Mouse (Mus musculus) intestine, embryonic 15.5 days (tissue): ENCODE measurements at regions not wholly inside any gene's neighbourhood (a gene's known extent, or its start where the extent isn't known, plus 50 kb on each side); places are given as distances from the start of the nearest gene placed in this dataset.

Source experiments
- ATAC-seq: fragments of 200-750 bp; cut with Nextera tagmentation; 2 replicates; pipeline ENCODE4 v1.8.0; 2017; ENCODE audit warnings: moderate TSS enrichment, moderate library complexity
- H3K27ac ChIP-seq: fragments of 300-500 bp; sonication (generic); 2 replicates; pipeline ENCODE4 v1.5.1; 2015; ENCODE audit warnings: mild to moderate bottlenecking, inconsistent platforms
- H3K27me3 ChIP-seq: fragments of 300-500 bp; sonication (generic); replicated peaks from 2 replicates; pipeline ENCODE4 v1.6.1; 2015; ENCODE audit warnings: inconsistent platforms
- H3K36me3 ChIP-seq: fragments of 300-500 bp; sonication (generic); 2 replicates; pipeline ENCODE4 v1.6.1; 2015; ENCODE audit warnings: inconsistent platforms
- H3K4me1 ChIP-seq: fragments of 300-500 bp; sonication (generic); replicated peaks from 2 replicates; pipeline ENCODE4 v1.6.1; 2015; ENCODE audit warnings: inconsistent platforms
- H3K4me2 ChIP-seq: fragments of 300-500 bp; sonication (generic); replicated peaks from 2 replicates; pipeline ENCODE4 v1.6.1; 2015; ENCODE audit warnings: mild to moderate bottlenecking, inconsistent platforms
- H3K4me3 ChIP-seq: fragments of 300-500 bp; sonication (generic); replicated peaks from 2 replicates; pipeline ENCODE4 v1.5.1; 2015; ENCODE audit warnings: inconsistent platforms
- H3K9ac ChIP-seq: fragments of 300-500 bp; sonication (generic); 2 replicates; pipeline ENCODE4 v1.6.1; 2015; ENCODE audit warnings: inconsistent platforms
- H3K9me3 ChIP-seq: fragments of 300-500 bp; sonication (generic); 2 replicates; pipeline ENCODE4 v1.6.1; 2016; ENCODE audit warnings: inconsistent platforms
- WGBS: fragments of 180-500 bp; shearing (Covaris S2); methylation state at CpG from one replicate; pipeline ENCODE4 v1.1.7; 2015; 5-methylcytosine and 5-hydroxymethylcytosine counted together

- Histone ChIP-seq H3K27ac (no peak overlapping the region), H3K27me3 (no peaks in the 10 kb centered on the region), H3K36me3 (no peaks in the 10 kb centered on the region), H3K4me2 (no peak overlapping the region), H3K9ac (no peak overlapping the region), H3K4me3 (no peak overlapping the region), H3K9me3 (no peaks in the 10 kb centered on the region), H3K4me1 (no peaks in the 10 kb centered on the region)
- 76% methylated on average over 2 of the region's 2 CpGs for WGBS
- no peak for ATAC-seq
Measured at GRCm38 (mm10) chr4:89438665-89439064, 127.8 kb upstream of the Cdkn2b start.

- 86% methylated on average over 3 of the region's 3 CpGs for WGBS
- Histone ChIP-seq H3K9ac (no peak overlapping the region), H3K27me3 (no peaks in the 10 kb centered on the region), H3K4me1 (no peaks in the 10 kb centered on the region), H3K27ac (no peak overlapping the region), H3K4me2 (no peak overlapping the region), H3K4me3 (no peak overlapping the region), H3K36me3 (no peaks in the 10 kb centered on the region), H3K9me3 (no peaks in the 10 kb centered on the region)
- ATAC-seq = no peak
Measured at GRCm38 (mm10) chr4:89436764-89437163, 125.9 kb upstream of the Cdkn2b start.

DNA sequence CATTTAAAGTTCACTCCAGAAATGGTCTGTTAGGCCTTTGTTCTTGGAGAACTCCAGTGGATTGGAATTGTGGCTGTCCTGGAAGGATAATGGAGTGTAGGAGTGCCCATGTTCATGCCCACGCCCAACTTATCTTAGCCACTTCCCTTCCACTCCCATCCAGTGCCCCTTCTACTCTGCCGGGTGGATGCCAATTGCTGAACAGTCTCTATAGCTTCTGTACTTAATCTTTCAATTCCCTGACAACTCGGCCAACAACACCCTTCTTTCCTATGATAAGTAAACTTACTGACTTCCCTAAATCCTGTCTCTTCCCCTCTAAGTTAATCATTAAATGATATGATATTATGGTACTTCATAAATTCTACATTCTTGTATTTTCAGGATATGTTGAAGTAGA is 123.3 kb upstream of the Cdkn2b start:
- peak; percentile 45 for ATAC-seq
- Histone ChIP-seq H3K27me3 (no peaks in the 10 kb centered on the region), H3K4me1 (no peaks in the 10 kb centered on the region), H3K36me3 (no peaks in the 10 kb centered on the region), H3K9me3 (no peaks in the 10 kb centered on the region), H3K9ac (no peak overlapping the region), H3K27ac (peak overlapping the region; percentile 36; the same call in 1 of the 2 replicates), H3K4me2 (no peak overlapping the region), H3K4me3 (no peak overlapping the region)
- WGBS = 54% methylated on average over 3 of the region's 3 CpGs

GRCm38 (mm10) chr4:89433528-89433927 is 122.7 kb upstream of the Cdkn2b start:
- peak; percentile 83 for ATAC-seq
- Histone ChIP-seq H3K27ac (no peak overlapping the region), H3K36me3 (no peaks in the 10 kb centered on the region), H3K4me2 (no peak overlapping the region), H3K4me1 (no peaks in the 10 kb centered on the region), H3K27me3 (no peaks in the 10 kb centered on the region), H3K9me3 (no peaks in the 10 kb centered on the region), H3K4me3 (no peak overlapping the region), H3K9ac (no peak overlapping the region)
- WGBS = 37% methylated on average over 5 of the region's 5 CpGs

GRCm38 (mm10) chr4:89431520-89431919 is 120.7 kb upstream of the Cdkn2b start:
- H3K27me3 ChIP-seq = no peaks in the 10 kb centered on the region
- WGBS = 82% methylated on average over 6 of the region's 6 CpGs
- no peak overlapping the region for H3K27ac ChIP-seq
- ATAC-seq = no peak
- no peak overlapping the region for H3K4me2 ChIP-seq
- no peak overlapping the region for H3K4me3 ChIP-seq
- H3K9me3 ChIP-seq = no peaks in the 10 kb centered on the region
- no peaks in the 10 kb centered on the region for H3K36me3 ChIP-seq
- no peak overlapping the region for H3K9ac ChIP-seq
- H3K4me1 ChIP-seq = 0 out of 2 replicates have a peak, but pooled peaks cover 3% of the 10 kb centered on the region

DNA sequence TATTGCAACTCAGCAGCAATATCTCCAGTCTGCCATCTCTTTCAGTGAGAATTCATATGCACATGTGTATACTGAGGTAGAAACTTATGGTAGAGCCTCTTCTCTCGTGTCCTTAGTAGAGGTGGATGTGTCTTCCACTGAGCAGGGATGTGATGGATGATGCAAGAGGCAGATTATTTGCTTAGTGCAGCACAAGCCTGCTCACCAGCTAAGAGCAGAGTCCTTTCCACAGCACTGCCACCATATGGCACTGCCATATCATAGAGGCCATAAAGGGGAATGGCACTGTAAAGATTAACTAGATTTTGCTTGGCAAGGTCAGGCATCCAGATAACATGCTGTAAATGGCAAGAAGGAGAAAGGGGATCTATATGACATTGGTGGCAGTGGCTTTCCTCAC is 117.6 kb upstream of the Cdkn2b start:
- H3K9me3 ChIP-seq = no peaks in the 10 kb centered on the region
- 0 out of 2 replicates have a peak, but pooled peaks cover 3% of the 10 kb centered on the region for H3K4me1 ChIP-seq
- WGBS = 29% methylated on average over 1 of the region's 1 CpGs
- no peaks in the 10 kb centered on the region for H3K36me3 ChIP-seq
- H3K4me2 ChIP-seq = no peak overlapping the region
- H3K4me3 ChIP-seq = no peak overlapping the region
- no peak overlapping the region for H3K9ac ChIP-seq
- peak overlapping the region; percentile 71 for H3K27ac ChIP-seq
- ATAC-seq = peak; percentile 90
- no peaks in the 10 kb centered on the region for H3K27me3 ChIP-seq

- no peak overlapping the region for H3K9ac ChIP-seq
- H3K4me2 ChIP-seq = no peak overlapping the region
- H3K27me3 ChIP-seq = no peaks in the 10 kb centered on the region
- peak; percentile 81 for ATAC-seq
- H3K9me3 ChIP-seq = no peaks in the 10 kb centered on the region
- H3K4me3 ChIP-seq = no peak overlapping the region
- H3K27ac ChIP-seq = peak overlapping the region; percentile 71
- 29% methylated on average over 9 of the region's 9 CpGs for WGBS
- 0 out of 2 replicates have a peak, but pooled peaks cover 3% of the 10 kb centered on the region for H3K4me1 ChIP-seq
- no peaks in the 10 kb centered on the region for H3K36me3 ChIP-seq
Measured at GRCm38 (mm10) chr4:89427345-89428293, 116.8 kb upstream of the Cdkn2b start.

DNA sequence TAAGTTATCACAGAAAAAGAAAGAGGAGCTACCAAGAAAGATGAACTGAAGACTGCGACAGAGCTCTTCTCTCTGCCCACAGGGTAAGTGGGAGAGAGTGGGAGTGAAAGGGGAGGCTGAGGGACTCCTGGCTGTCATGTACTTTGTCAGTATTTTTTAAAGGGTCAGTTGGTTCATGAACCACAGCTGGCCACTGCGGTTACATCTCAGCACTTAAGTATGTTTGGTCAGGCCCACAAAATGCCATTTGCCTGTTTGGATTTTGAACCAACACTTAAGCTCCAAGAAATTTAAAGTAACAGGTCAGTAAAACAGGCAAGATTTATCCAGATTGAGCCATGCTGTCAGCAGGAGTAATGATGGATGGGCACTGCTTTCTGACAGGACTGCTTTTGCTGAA is 115.1 kb upstream of the Cdkn2b start:
- no peak overlapping the region for H3K4me2 ChIP-seq
- peaks cover 6% of the 10 kb centered on the region; the same call in 1 of the 2 replicates for H3K4me1 ChIP-seq
- H3K9me3 ChIP-seq = no peaks in the 10 kb centered on the region
- H3K4me3 ChIP-seq = no peak overlapping the region
- no peaks in the 10 kb centered on the region for H3K27me3 ChIP-seq
- no peak for ATAC-seq
- no peaks in the 10 kb centered on the region for H3K36me3 ChIP-seq
- no peak overlapping the region for H3K9ac ChIP-seq
- WGBS = 53% methylated on average over 2 of the region's 2 CpGs
- H3K27ac ChIP-seq = no peak overlapping the region

DNA sequence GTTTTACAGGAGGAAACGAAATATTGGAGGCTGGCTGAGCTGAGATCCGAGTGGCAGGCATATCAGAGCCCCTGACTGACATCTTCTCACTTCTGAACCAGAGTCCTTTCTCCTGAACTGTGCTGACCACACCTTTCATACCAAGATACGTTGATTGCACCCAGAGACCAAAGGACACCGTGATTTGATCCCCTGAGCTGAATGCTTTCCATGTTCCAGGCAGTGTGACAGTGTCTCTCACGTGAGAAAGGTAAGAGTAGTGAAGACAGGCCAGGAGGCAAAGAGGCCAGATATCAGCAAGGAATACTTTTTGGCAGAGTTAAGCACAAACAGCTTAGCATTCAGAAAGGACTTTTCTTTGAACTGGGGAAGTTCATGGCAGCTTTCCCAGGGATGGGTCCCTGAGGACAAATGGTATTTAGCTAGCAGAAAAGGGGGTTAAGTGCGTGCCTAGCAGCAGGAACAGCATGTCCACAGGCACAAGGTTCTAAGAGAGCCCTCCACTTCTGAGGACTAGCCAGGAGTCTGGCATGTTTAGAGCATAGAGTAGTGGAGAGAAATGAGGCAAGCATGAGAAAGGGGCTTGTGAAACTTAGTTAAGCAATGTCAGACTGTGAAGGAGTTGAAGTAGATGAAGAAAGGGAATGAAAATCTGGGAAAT is 111.0 kb upstream of the Cdkn2b start:
- H3K9ac ChIP-seq = no peak overlapping the region
- ATAC-seq = peak; percentile 93

GRCm38 (mm10) chr4:89420868-89421267 is 110.0 kb upstream of the Cdkn2b start:
- no peak for ATAC-seq
- Histone ChIP-seq H3K27ac (no peak overlapping the region), H3K4me3 (no peak overlapping the region), H3K9ac (no peak overlapping the region), H3K4me2 (no peak overlapping the region), H3K9me3 (no peaks in the 10 kb centered on the region), H3K4me1 (peaks cover 4% of the 10 kb centered on the region; the same call in 1 of the 2 replicates), H3K36me3 (no peaks in the 10 kb centered on the region), H3K27me3 (no peaks in the 10 kb centered on the region)
- 89% methylated on average over 5 of the region's 5 CpGs for WGBS

More for the DNA sequence above, 111.0 kb upstream of the Cdkn2b start:
- Histone ChIP-seq H3K27ac (peak overlapping the region; percentile 41; the same call in 1 of the 2 replicates), H3K36me3 (no peaks in the 10 kb centered on the region), H3K4me1 (peaks cover 4% of the 10 kb centered on the region; the same call in 1 of the 2 replicates), H3K27me3 (no peaks in the 10 kb centered on the region), H3K4me2 (0 out of 2 replicates have a peak overlapping the region, but pooled peaks have one; percentile 4), H3K4me3 (no peak overlapping the region), H3K9me3 (no peaks in the 10 kb centered on the region)
- WGBS = 49% methylated on average over 6 of the region's 6 CpGs

- 88% methylated on average over 7 of the region's 7 CpGs for WGBS
- no peak overlapping the region for H3K9ac ChIP-seq
- no peak for ATAC-seq
- H3K36me3 ChIP-seq = no peaks in the 10 kb centered on the region
- no peak overlapping the region for H3K27ac ChIP-seq
- H3K27me3 ChIP-seq = no peaks in the 10 kb centered on the region
- H3K4me1 ChIP-seq = peaks cover 4% of the 10 kb centered on the region; the same call in 1 of the 2 replicates
- H3K9me3 ChIP-seq = no peaks in the 10 kb centered on the region
- no peak overlapping the region for H3K4me3 ChIP-seq
- no peak overlapping the region for H3K4me2 ChIP-seq
Measured at GRCm38 (mm10) chr4:89419507-89419906, 108.7 kb upstream of the Cdkn2b start.

DNA sequence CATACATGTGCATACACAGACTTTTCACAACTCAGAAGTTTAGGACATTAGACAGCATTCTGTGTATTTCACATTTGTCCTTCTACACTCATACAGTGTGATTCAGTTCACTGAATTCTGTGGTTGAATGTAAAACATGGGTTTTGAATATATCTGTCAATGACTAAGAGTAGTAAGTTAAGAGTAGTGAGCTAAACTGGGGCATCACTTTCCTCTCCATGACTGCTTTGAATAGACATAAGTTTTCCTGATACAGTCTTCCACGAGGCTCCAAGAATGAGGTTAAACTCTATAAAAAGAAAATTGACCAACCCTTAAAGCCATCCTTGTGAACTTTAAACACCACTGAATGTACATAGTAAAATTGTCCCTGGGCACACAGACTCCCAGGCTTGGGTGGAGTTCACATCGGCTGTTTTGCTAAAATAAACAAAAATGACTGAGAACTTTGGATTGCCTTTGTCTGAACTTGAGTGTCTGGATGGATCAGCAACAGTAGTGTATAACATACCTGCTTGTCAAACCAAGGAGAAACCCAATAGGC is 94.9 kb upstream of the Cdkn2b start:
- Histone ChIP-seq H3K36me3 (no peaks in the 10 kb centered on the region), H3K9me3 (no peaks in the 10 kb centered on the region), H3K27me3 (no peaks in the 10 kb centered on the region), H3K9ac (no peak overlapping the region), H3K27ac (no peak overlapping the region), H3K4me2 (no peak overlapping the region), H3K4me1 (no peaks in the 10 kb centered on the region), H3K4me3 (no peak overlapping the region)
- 41% methylated on average over 2 of the region's 2 CpGs for WGBS
- ATAC-seq = peak; percentile 62; the same call in 1 of the 2 replicates
